Mouse (Mus musculus): ENCODE data around the gene Nanog.

DNA sequence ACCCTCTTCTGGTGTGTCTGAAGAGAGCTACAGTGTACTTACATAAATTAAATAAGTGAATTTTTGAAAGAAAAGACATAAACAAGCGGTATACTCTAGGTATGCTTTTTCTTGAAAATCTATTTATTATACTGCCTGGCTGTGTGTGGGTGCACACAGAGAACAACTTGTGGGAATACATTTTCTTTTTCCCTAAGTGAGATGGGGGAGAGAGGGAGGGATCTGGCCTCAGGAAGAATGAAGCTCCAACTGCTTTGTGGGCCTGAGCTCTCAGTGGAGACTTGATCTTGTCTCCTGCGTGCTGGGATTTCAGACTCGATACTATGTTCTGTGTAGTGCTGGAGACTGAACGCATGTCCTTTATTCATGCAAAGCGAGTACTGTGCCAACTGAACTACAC, 5.5 kb upstream of the Nanog start:
- TF ChIP-seq CTCF (IDR thresholded peaks at IDR 0.05; ENCODE audit: insufficient read depth, low read depth, low read length) (no peak), POLR2A (IDR thresholded peaks at IDR 0.05; ENCODE audit: insufficient read depth, low read depth, low read length) (no peak)
